12 mouse cellular contexts compared by ENCODE assay signal in genomic region chr17:54065187-54065795, GRCm38 (mm10).
A peak's percentile ranks its signal among the peaks of the same experiment; 100 is the strongest.
DNase-seq lines count a peak whose midpoint lies in the region; ATAC-seq and TF ChIP-seq lines count a peak whose summit lies in the region.
"Had no signal": no experiment of that assay in that cellular context is flagged by ENCODE, and none has a peak within 500 bp of the region (broad histone marks: within the 10 kb centered on the region; RNA-seq: fewer than 3 reads in every experiment).

No protein-coding gene starts in this region.

- WGBS in cerebellum, adult 2 months = 31% methylated on average over 4 of the region's 4 CpGs
- 35% methylated on average over 4 of the region's 4 CpGs for WGBS in neural tube, embryonic 15.5 days

- no peaks in the 10 kb centered on the region for H3K9me3 ChIP-seq in neural tube, embryonic 15.5 days (replicated peaks)
- H3K9me3 ChIP-seq: forebrain, embryonic 10.5 days had no signal

- H3K9ac ChIP-seq in neural tube, embryonic 15.5 days (replicated peaks) = no peak overlapping the region

- H3K4me1 ChIP-seq in cerebellum, adult 2 months (ENCODE audit: control insufficient read depth, insufficient read depth, low read length) = no peaks in the 10 kb centered on the region
- no peaks in the 10 kb centered on the region for H3K4me1 ChIP-seq in neural tube, embryonic 15.5 days
- H3K4me1 ChIP-seq: forebrain, embryonic 10.5 days had no signal

- peak; percentile 24; the same call in 1 of the 2 replicates for TF ChIP-seq CTCF in cerebellum, adult 2 months (IDR thresholded peaks at IDR 0.05; ENCODE audit: borderline replicate concordance, insufficient read depth, low read depth, low read length)
- TF ChIP-seq CTCF in left cerebral cortex, adult 2 months (IDR thresholded peaks at IDR 0.05) = peak; percentile 60

- no peak overlapping the region for H3K4me3 ChIP-seq in cerebellum, adult 2 months (replicated peaks; ENCODE audit: insufficient read depth, low read depth, low read length)
- H3K4me3 ChIP-seq in left cerebral cortex, adult 2 months = no peak overlapping the region
- H3K4me3 ChIP-seq in neural tube, embryonic 15.5 days (replicated peaks) = no peak overlapping the region
- H3K4me3 ChIP-seq: forebrain, embryonic 10.5 days had no signal

- no peaks in the 10 kb centered on the region for H3K36me3 ChIP-seq in neural tube, embryonic 15.5 days
- H3K36me3 ChIP-seq: forebrain, embryonic 10.5 days had no signal

- H3K27me3 ChIP-seq in cerebellum, adult 2 months (ENCODE audit: control insufficient read depth, insufficient read depth, low read length) = no peaks in the 10 kb centered on the region
- no peaks in the 10 kb centered on the region for H3K27me3 ChIP-seq in neural tube, embryonic 15.5 days (replicated peaks)

- intact Hi-C loops in left cerebral cortex, adult 2 months (cut with DNase I) = loop anchor here (1.0 kb wide), 1 partner anchor 278 kb away; no protein-coding TSS in a partner anchor

- H3K27ac ChIP-seq in cerebellum, adult 2 months (ENCODE audit: insufficient read depth, low read length) = no peak overlapping the region
- H3K27ac ChIP-seq in left cerebral cortex, adult 2 months = no peak overlapping the region
- H3K27ac ChIP-seq in neural tube, embryonic 15.5 days (replicated peaks) = no peak overlapping the region
- H3K27ac ChIP-seq: forebrain, embryonic 10.5 days had no signal

- H3K4me2 ChIP-seq in neural tube, embryonic 15.5 days = no peak overlapping the region

- TF ChIP-seq POLR2A in cerebellum, adult 2 months (IDR thresholded peaks at IDR 0.05; ENCODE audit: borderline replicate concordance, insufficient read depth, low read length) = no peak

- peak; percentile 59; the same call in 1 of the 2 replicates for ATAC-seq in neural tube, embryonic 15.5 days (ENCODE audit: low FRiP score)

- no peak for DNase-seq in cerebellum, adult 2 months
- DNase-seq in cerebellum, postnatal 36 days = no peak
- no peak for DNase-seq in left cerebral cortex, adult 2 months (ENCODE audit: extremely low spot score in 1 of 2, low spot score in 2 of 2)
- no peak for DNase-seq in left cerebral cortex, adult 9 months (ENCODE audit: low spot score in 2 of 2)
- peak; percentile 30 for DNase-seq in embryo, embryonic 10 days (ENCODE audit: low spot score)
- DNase-seq in adrenal gland, adult 2 months = no peak
- no peak for DNase-seq in gastrocnemius, adult 8-10 months (ENCODE audit: low spot score in 2 of 2)
- DNase-seq: B cell, adult 2 months; right cerebral cortex, postnatal 25 days; thymus, postnatal 4 days had no signal
